Mouse (Mus musculus): ENCODE measurements around the gene Hspbap1.

Gene Hspbap1

DNA sequence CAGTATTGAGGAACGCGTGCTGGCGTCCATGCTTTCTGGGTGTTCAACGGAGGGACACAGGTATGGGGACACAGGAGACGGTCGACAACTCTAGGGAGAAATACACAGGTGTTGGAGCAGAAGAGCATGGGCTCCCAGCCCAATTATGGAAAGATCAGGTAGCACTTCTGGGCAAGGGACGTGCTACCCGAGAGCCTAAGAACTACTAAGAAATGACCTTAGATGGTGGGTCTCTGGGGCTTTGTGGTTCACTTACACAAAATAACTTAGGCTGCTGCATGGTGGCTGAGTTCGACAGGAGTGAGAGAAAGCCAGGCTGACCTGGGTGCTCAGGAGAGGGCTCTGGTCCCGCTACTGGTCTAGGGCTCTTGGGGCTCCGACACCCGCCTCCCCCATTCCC lies 101.7 kb downstream of the Hspbap1 start:
- DNase-seq (ENCODE audit: extremely low spot score), result no peak

DNA sequence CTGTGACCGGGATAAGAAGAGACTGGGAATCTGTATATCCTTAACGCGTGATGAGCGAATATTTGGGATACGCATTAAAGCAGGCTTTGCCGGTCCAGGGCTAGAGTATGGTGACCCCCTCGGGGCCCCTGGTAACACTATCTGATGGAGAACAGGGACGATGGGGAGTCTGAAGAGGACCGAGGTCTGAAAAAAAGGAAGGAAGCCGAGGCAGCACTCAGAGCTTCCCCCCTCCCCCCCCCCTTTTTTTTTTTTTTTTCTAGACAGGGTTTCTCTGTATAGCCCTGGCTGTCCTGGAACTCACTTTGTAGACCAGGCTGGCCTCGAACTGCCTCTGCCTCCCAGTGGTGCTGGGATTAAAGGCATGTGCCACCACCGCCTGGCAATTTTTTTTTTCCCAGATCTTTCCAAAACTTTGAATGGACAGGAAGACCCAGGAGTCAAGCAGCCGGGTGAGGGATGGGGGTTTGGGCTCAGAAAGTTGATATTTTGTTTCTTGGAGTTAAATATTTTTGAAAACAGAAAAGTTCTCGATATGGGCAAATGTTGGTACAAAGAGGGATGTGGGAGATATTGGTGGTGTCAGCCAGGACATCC lies 102.3 kb downstream of the Hspbap1 start:
- no peak for DNase-seq (ENCODE audit: extremely low spot score)

- DNase-seq (ENCODE audit: extremely low spot score), result peak; percentile 24
Measured at GRCm38 (mm10) chr16:35874416-35874815, 104.2 kb downstream of the Hspbap1 start.

All from embryo, embryonic 9.5 days (tissue).